Mouse (Mus musculus) ES-E14 (cell line): ENCODE data around the gene Zfp664.

Experiments used
- HCFC1 ChIP-seq: IDR thresholded peaks from 2 replicates; pipeline ENCODE4 v1.6.1; 2012; ENCODE audit warnings: low read length, inconsistent platforms, borderline replicate concordance; ENCODE audit not compliant: insufficient read depth
- ZC3H11A ChIP-seq: IDR thresholded peaks from 2 replicates; pipeline ENCODE4 v1.6.1; 2012; ENCODE audit warnings: low read depth, mild to moderate bottlenecking, inconsistent platforms, low read length, borderline replicate concordance
- ZNF384 ChIP-seq: IDR thresholded peaks from 2 replicates; pipeline ENCODE4 v1.6.1; 2012; ENCODE audit warnings: low read depth, low read length, inconsistent platforms

DNA sequence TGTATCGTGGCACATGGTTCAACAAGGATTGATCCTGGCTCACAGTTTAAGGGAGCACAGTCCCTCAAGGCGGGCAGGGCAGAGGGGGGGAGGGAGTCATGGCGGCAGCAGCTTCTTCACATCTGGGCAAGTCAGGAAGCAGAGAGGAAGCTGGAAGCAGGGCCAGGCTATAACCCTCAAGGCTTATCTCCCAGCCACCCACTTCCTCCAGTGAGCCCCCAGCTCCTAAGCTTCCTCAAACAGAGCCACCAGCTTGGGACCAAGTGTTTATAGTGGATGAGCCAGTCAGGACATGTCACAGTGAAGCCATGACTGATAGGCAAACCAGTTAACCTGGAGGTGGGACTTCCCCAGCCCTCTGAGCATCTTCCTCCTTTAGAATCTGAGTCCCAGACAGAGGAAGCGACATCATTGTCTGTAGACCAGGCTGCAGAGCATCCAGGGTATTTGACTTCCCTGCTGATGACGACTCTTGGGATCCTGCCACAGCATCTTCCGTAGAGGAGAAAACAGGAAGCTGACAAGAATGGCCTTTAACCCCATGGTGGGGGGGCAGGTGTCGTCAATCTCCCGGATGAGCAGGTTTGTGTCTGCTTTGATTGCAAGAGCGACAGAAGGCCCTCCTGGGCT is 67.0 kb downstream of the Zfp664 start:
- TF ChIP-seq ZC3H11A (no peak), HCFC1 (no peak), ZNF384 (no peak)
